Mouse (Mus musculus) liver, embryonic 14.5 days (tissue): ENCODE results near the gene Polr2c.

ENCODE experiments used
- CTCF ChIP-seq: IDR thresholded peaks from 2 replicates; pipeline ENCODE4 v1.5.1; 2016; ENCODE audit warnings: antibody characterized with exemption, low read depth, control low read depth
- EP300 ChIP-seq: IDR thresholded peaks from 2 replicates; pipeline ENCODE4 v1.6.1; 2016; ENCODE audit warnings: antibody characterized with exemption, low read depth

DNA sequence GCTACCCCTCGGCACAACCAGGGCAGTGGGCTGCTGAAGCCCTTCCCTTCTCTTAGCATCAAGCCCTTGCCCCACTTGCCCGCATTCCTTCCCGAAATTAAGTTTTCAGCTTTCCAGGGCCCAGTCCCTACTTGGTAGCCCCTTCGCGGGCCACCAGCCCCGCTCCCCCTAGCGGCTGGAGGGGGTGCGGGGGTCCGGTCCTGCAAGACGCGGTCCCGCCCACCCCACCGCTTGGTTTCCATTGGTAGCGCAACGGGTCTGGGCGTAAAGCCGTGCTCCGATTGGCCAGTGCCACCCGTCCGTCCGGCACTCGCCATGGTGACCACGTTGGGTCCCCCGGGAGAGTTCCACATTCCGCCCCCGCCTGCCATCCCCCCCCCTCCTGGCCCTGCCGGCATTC lies 60.1 kb downstream of the Polr2c start:
- TF ChIP-seq CTCF (peak; percentile 84), EP300 (no peak)
